Mouse (Mus musculus) thymus, postnatal 0 days (tissue): ENCODE data around the gene Galnt5. TPM values are rescaled to one million over a fixed set of nuclear protein-coding genes. Genes with fewer than 3 reads are reported as not detected.

ENCODE experiments used
- DNase-seq: peaks from one replicate; pipeline ENCODE4 v3.0.0-alpha.2; 2015; ENCODE audit warnings: low spot score
- polyA plus RNA-seq: library from polyadenylated mRNA; unstranded; fragments of >200 nt; fragmentation: Nextera tagmentation; extraction: Ambion mirVana; gene quantifications from 2 replicates; pipeline ENCODE4 v1.2.1, GENCODE M21; 2015

Gene Galnt5
- polyA plus RNA-seq: 0.34 and 0.50 TPM in 2 replicates

GRCm38 (mm10) chr2:57997752-57998430 is at the start of gene Galnt5:
TSS of gene Galnt5 (plus strand) at chr2:57997884.
- no peak for DNase-seq

GRCm38 (mm10) chr2:57951620-57952019 is 46.1 kb upstream of the Galnt5 start:
- no peak for DNase-seq

- no peak for DNase-seq
Observed at GRCm38 (mm10) chr2:57960786-57961185, 36.9 kb upstream of the Galnt5 start.

DNA sequence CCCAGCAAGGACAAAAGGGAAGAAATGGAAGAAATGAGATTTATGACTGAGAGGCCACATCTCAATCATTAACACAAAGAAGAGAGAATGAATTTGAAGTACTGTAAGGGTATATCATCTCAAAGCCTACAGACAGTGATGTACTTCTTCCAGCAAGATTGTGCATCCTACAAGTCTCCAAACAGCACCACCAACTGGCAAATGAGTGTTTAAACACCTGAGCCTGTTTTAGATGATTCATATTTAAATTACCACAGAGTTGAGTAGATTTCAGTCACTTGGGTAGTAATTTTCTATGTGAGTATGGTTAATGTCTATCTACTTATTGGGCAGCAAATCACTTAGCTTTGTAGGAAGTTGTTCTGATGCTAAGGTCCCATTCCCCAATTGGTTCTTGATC is 15.4 kb upstream of the Galnt5 start:
- no peak for DNase-seq

DNA sequence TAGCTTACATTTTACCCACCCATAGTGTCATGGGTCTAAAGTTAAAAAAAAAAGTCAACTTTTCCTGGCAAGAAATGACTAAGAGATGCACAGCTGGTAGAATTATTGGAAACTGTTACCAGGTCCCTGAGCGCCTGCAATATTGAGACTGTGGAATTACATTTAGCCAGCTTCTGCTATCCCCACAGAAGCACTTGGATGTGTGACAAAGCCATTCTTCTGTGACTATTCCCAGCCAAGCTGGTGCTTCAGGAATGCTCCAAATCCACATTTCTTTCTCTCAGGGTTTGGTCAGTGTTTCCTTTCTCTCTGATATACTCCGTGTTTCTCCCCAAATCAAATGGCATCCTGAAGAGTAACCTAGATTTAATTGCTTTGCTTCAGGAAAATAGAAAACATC is 6.6 kb upstream of the Galnt5 start:
- no peak for DNase-seq

DNA sequence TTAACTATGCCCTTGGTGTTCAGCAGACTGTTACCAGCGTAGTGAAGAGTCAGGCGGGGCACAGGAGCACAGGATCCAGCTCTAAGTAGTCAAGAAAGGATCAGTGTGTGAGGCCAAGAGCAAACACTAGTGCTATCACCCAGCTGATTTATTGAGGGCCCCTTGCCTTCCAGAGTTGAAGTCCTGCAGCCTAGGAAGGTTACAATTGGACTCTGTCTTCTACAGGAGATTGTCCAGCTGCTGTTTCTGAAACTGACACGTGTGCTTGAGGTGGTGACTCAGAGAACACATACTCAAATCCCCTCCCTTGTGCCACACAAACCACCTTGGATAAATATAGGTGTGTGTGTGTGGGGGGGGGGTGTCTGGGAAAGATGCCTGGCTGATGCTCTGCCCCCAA is 3.8 kb downstream of the Galnt5 start:
- no peak for DNase-seq

GRCm38 (mm10) chr2:58007081-58007480 is 9.4 kb downstream of the Galnt5 start:
- DNase-seq: no peak

GRCm38 (mm10) chr2:58023556-58023955 is 25.9 kb downstream of the Galnt5 start:
- no peak for DNase-seq

DNA sequence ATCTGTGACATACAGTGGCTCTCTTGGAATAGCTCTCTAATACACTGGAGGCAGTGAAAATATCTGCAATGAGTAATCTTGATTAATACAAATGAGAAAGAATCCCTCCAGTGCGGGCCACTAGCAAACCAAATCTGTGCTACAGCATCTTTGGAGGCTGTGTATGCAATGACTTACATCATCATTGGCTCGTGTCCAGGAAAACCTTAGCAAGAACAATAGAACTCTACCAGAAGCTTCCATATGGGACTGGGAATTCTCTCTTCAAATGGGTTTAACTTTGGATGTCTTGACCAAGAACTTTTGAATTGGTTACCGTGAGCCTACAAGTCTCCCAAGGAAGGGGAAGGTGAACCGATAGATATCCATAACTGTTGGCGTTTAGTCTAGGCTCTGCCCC is 29.1 kb downstream of the Galnt5 start:
- DNase-seq: no peak

- DNase-seq: peak; percentile 63
Observed at GRCm38 (mm10) chr2:58029404-58029803, 31.7 kb downstream of the Galnt5 start.

- no peak for DNase-seq
Observed at GRCm38 (mm10) chr2:58031431-58031830, 33.7 kb downstream of the Galnt5 start.

GRCm38 (mm10) chr2:58035635-58036034 is 38.0 kb downstream of the Galnt5 start:
- DNase-seq: no peak

GRCm38 (mm10) chr2:58036926-58037325 is 39.2 kb downstream of the Galnt5 start:
- DNase-seq: no peak

DNA sequence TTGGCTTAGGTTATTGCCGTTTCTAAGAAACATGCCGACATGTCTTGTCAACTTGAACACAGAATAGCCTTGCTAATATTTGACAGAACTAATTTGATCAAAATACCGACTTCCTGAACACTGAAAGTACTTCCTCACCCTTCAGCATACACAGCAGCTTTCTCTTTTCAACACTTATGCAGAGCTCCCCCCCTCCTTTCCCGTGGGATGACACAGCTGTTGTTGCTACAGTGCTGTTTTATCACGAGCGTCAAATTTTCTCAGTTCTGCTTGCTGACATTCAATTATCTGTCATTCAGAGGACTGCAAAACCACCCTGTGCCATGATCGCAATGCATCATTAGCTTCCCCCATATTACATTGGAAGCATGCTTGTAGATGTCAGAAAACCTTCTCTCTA is 44.2 kb downstream of the Galnt5 start:
- no peak for DNase-seq

- no peak for DNase-seq
Observed at GRCm38 (mm10) chr2:58052821-58053581, 55.3 kb downstream of the Galnt5 start, which contains the start of gene Ermn. TSS of gene Ermn (minus strand) at chr2:58052864.

DNA sequence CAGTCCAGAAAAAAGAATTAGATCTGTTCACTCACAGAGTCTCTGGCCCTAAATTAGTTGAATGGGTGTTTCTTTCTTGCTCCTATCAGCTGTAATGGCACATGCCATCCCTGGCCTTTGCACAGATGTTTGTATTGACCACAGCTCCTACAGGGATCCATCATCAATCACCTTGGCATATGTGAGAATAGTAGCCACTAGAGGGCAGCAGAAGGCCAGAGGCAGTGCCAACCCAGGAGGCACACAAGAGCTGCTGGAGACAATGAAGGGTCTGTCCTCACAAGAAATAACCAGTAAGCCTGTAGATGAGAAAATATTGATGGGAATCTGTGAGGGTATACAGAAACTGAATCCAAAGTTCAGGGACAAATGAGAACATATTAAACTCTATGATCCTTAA is 57.7 kb downstream of the Galnt5 start:
- DNase-seq: peak; percentile 71

- no peak for DNase-seq
Observed at GRCm38 (mm10) chr2:58079849-58080248, 82.2 kb downstream of the Galnt5 start.

GRCm38 (mm10) chr2:58086420-58086819 is 88.7 kb downstream of the Galnt5 start:
- no peak for DNase-seq

DNA sequence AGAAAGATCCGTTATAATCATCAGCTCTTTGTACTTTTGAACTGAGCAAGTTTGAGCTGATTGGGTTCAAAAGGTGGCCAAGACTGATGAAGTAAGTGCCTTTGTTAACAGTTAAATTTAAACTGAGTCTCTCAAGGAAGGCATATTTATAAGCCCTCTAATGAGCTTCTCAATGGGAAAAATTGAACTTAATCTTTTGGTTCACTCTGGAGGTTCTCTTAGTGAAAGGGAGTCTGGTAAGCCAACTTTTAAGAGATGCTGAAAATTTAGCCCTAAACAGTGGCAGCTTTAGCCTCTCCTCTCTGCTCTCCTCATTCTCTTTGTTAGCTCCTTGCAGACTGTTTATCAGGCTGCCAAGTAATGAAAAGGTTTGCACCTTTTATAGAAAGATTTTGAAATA is 97.1 kb downstream of the Galnt5 start:
- DNase-seq: no peak
